Mouse (Mus musculus) CH12.LX (cell line): ENCODE results near the gene Mrs2.

Experiments used
- CTCF ChIP-seq, 2 experiments: IDR thresholded peaks in 1 of 2; conservative IDR thresholded peaks in 1 of 2; 2 replicates each; pipeline ENCODE4 v1.5.1; 2011 to 2012; ENCODE audit warnings: low read depth in 2 of 2, low read length in 2 of 2, improper control_type of control experiment in 1 of 2, inconsistent platforms in 1 of 2, mild to moderate bottlenecking in 1 of 2, moderate library complexity in 1 of 2
- HCFC1 ChIP-seq: IDR thresholded peaks from 2 replicates; pipeline ENCODE4 v1.6.1; 2012; ENCODE audit warnings: low read depth, mild to moderate bottlenecking, inconsistent platforms, low read length, improper control_type of control experiment
- MAX ChIP-seq: IDR thresholded peaks from 2 replicates; pipeline ENCODE4 v1.6.1; 2011; ENCODE audit warnings: low read length, improper control_type of control experiment
- POLR2A ChIP-seq: IDR thresholded peaks from 2 replicates; pipeline ENCODE4 v1.6.1; 2011; ENCODE audit warnings: low read depth, mild to moderate bottlenecking, improper control_type of control experiment, low read length
- ZNF384 ChIP-seq: IDR thresholded peaks from 2 replicates; pipeline ENCODE4 v1.6.1; 2012; ENCODE audit warnings: low read depth, low read length, improper control_type of control experiment, inconsistent platforms

GRCm38 (mm10) chr13:25027114-25027425 lies 6.9 kb upstream of the Mrs2 start:
- TF ChIP-seq HCFC1 (no peak), ZNF384 (no peak), MAX (no peak), POLR2A (no peak), CTCF (conservative IDR thresholded peaks at IDR 0.05 in 1 of 2, IDR thresholded peaks at IDR 0.05 in 1 of 2; ENCODE audit: low read depth in 2 of 2, low read length in 2 of 2) (peak in 1 of 2 experiments; percentile 28; a peak in 2 of 4 replicates)
